Mouse (Mus musculus): ENCODE results near the gene Tbc1d10c.

Gene Tbc1d10c

DNA sequence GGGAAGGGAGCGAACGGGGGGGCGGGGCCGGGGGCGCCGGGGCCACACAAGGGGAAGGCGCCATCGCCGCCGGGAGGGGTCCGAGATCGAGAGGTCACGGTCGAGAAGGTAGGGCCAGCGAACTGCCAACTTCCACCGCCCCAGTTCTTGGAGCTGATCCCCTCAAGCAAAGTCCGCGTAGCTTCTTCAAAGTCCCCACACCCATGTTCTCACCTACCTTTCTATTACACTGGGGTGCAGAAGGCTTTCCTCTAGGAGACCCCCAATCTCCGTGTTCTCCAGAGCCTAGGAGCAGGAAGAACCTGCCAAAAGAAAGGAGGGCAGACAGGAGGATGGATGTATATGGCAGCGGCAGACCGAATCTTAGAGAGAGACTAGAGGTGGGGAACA is 24.4 kb upstream of the Tbc1d10c start:
- no peak for DNase-seq (ENCODE audit: low read depth)

DNA sequence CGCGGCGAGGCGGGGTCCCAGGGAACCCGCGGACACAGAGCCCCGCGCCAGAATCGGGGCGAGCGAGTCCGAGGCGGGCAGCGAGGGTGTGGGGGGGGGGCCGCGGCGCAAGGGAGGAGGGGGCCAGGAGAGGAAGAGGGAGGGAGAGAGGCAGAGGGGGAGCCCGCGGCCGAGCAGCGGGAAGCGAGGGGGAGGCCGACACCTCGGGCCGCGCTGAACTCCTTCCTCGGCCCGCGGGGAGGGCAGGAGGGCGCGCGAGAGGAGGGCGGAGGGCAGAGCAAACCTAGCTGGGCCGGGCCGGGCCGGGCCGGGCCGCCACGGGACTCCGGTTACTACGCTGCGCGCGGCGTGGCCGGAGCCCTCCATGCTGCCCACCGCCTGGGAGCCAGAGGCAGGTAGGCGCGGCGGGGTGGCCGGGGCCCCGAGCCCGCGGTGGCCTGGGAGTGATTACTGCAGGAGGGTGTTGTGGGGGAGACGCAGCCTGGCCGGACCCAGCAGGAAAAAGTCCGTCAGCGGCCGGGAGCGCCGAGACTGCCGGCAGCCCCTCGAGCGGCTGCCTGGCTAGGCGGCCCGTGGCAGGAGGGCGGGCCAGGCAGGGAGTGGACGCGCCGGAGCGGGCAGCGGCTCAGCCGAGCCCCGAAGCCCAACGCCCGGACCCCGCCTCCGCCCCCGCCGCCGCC is 23.8 kb upstream of the Tbc1d10c start:
- peak; percentile 72 for DNase-seq (ENCODE audit: low read depth)

DNA sequence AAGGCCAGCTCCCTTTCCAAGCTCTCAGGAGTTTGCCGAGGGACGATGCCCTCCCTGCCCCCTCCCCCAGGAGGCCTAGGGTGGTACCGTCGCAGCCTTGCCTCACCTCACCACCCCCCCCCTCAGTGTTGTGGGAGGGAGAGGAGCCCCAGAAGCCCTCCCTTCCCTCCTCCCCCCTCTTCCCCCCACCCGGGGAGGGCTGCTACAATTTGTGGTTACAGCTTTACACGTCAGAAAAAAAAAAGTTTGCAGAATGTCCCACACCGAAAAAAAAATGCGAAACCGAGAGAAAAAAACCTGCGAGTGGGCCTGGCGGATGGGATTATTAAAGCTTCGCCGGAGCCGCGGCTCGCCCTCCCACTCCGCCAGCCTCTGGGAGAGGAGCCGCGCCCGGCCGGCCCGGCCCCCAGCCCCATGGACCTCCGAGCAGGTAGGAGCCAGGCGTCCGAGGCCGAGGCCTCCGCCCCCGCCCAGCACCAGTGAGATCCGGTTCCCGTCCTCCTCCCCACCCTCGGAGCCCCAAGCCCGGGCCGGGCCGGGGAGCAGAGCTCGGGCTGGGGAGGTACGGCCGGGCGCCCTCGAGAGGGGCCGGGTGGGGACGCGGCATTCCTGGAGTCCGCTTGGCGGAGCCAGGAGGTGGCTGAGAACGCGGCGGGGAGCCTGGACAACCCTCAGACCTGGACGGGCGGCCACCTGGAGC is 23.1 kb upstream of the Tbc1d10c start, which contains the start of the genes Clcf1 and AC109138.7:
Gene Clcf1, plus strand, starts transcription at position 168 of the 700 bp plus-strand sequence.
Gene AC109138.7, plus strand, starts transcription at position 287 of the 700 bp plus-strand sequence.
- peak; percentile 95 for DNase-seq (ENCODE audit: low read depth)

DNA sequence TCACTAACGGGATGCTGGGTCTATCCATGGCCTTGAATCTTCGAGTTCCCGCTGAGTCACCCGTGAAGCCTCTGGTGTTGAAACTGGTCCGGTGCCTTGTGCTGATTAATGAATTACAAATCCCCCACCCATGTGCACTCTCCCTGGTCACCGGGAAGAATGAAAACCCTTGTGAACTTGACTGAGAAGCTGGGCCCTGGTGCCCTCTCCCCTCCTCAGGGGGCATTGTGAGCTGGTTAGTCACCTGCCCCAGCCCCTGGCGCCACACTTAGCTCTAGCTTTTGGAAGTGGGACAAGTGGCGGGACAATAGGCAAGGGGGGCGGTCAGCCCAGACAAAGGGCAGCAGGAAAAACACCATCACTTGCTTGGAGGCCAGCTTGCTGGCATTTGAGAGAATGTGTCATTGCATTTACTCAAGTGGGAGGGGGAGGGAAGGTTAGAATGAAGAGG is 22.5 kb upstream of the Tbc1d10c start:
- DNase-seq (ENCODE audit: low read depth): peak; percentile 95

DNA sequence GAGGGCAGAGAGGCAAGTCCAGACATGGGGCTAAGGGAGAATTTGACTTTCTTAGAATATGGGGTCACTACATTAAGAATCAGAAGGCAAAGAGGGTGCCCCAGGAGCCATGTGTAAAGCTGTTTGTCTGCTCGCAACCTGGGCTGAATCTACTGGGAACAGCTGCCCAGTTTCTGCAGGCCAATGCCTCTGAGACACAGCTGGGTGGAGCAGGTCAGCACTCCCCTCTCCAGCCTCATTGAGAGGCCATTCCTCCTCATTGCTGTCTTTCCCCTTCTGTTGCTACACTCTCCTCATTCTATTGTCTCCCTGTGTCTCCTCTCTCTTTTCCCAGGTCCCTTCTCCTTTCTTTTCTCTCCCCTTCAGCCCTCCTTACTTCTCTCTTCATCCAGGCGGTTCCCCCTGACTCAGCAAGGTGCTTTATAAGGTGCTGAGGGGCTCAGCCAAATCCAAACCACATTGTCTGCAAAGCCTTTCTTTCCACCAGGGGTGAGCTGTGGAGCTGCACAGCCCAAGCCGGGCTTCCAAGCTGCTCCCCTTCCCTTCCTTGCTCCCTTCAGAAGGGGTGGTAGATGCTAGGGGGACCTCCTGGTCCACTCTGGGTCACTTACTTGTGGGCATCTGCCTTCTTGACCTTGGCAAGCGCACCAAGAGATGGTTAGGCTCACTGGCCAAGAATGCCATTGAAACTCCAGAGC is 21.0 kb upstream of the Tbc1d10c start:
- peak; percentile 71 for DNase-seq (ENCODE audit: low read depth)

DNA sequence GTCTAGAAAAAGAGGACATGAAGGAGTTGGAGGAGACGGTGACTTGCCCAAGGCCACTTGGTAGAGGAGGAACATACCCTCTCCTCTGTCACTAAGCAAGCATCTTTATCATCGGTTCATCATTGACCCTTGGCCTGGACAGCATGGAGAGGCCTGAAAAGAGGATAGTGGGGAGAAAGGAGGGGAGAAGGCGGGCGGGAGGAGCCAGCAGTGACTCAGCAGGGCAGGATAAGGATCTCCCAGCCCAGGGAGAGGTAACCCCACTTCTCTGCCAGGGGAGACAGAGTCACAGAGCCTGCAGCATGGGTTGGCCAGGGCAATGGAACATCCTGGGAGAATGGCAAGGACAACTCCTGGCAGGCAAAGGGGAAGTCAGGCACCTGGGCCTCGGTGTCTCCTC is 17.5 kb upstream of the Tbc1d10c start:
- DNase-seq (ENCODE audit: low read depth): no peak

DNA sequence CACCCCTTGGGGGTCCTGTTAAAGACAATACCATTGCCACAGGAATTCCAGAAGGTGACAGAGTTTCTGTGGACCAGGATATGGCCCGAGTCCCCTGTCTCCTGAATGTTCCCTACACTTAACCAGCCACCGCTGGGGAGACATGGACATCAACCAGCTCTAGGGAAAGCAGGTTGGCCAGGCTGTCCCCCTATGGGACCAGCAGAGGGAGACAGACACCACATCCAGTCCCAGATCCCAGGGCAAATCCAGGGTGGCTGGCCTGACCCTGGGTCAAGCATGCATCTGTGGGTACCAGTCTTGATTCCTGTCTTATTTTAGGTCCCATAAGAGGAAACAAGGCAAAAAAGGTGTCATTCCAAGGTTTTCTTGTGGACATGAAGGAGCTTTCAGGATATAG is 15.9 kb upstream of the Tbc1d10c start:
- peak; percentile 91 for DNase-seq (ENCODE audit: low read depth)

DNA sequence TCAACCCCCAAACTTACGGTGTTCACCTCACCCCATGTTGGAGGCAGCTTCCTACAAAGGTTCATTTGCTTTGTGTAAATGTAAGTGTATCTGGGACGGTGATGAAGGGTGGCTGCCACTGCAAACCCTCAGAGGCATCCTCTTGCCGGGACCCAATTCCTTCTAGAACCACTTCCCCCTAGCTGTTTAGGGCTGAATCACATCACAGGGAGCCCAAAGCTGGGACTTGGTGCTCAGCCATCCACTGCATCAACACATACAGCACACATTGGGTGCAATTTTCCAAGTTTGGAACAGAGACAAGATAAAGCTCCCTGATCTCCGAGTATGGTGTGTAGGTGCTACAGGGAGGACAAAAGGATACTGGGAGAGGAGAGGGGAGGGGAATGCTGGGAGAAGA is 13.8 kb upstream of the Tbc1d10c start:
- peak; percentile 53 for DNase-seq (ENCODE audit: low read depth)

DNA sequence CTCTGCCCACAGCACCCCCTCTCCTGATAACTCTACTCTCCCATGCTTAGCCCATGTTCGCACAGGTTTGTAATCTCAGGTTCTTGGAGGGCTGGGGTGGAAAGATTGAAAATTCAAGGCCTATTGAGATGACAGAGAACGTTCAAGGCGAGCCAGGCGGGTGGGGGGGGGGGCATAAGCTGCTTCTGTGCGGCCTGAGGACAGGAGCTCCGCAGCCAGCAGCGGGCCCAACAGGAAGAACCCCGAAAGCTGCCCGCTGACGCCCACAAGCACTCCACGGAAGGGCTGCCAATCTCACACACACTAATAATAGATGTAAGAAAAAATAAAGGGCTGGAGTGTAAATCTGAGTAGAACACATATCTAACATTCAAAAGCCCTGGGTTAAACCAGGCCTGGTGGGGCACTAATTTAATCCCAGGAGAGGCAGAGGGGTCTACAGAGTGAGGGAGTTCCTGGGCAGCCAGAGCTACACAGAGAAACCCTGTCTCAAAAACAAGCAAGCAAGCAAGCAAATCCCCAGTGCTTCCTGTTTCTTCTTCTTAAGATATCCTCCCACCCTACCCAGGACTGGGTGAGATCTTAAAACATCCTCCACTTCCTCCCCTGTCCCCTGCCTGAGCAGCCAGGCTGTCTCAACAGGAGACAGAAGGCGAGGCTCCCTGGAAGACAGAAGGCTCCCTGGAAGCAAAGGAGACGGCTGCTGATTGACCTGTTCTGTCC is 12.7 kb upstream of the Tbc1d10c start:
- no peak for DNase-seq (ENCODE audit: low read depth)

DNA sequence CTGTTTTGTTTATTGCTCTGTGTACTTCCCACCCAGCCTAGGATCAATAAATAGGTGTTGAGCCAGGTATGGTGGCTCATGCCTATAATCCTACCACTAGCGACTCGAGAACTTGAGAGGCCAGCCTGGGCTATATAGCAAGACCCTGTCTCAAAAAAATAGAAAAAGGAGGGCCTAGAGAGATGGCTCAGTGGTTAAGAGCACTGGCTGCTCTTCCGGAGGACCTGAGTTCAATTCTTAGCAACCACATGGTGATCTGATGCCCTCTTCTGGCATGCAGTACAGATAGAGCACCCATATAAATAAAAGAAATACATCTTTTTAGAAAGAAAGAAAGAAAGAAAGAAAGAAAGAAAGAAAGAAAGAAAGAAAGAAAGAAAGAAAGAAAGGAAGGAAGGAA is 12.1 kb upstream of the Tbc1d10c start:
- no peak for DNase-seq (ENCODE audit: low read depth)

DNA sequence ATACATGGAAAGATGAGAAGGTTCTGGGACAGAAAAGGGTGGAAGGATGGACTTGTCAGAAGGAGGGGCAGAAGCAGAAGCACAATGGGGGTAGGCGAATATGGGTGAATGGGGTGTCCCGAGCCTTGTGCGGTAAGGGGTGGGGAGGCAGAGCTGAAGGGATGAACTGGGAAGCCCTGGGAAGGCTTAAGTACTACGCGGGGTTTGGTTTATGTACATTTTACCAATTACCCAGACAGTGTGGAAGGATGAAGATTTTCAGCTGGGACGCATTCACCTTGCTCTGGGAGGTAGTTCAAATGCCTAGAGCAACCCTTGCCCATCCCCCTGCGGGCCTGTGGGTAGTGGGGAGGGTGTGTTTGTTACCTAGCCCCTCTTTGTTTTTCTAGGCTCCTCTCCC is 11.1 kb upstream of the Tbc1d10c start:
- DNase-seq (ENCODE audit: low read depth): no peak

DNA sequence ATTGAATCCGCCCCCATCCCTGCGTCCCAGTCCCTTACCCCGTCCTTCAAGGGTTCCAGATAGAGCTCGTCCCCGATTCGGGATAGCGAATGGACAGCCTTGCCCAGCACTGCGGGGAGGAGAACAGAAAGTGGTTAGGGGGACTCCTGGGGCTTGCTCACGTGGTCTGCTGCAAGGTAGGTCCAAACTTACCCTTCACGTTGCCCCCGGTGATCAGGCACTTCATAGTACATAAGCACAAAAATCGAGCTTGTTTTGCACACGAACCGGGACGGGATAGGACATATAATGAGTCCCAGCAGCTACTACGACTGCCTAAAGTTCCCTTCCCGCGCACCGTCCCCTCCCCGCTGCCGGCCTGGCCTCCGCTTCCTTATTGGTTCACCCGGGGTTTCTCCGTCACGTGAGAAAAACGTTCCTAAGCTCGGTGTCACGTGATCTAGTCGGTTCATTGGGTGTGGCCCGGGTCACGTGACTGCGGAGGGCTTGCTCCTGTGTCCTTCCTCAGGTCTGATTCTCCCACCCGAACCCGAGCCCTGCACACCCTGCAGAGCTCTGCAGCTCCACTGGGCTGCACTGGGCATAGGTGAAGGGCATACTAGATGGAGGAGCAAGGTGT is 10.3 kb upstream of the Tbc1d10c start, which contains the start of gene Rad9a:
Gene Rad9a, minus strand, starts transcription at position 372 of the 619 bp plus-strand sequence.
- DNase-seq (ENCODE audit: low read depth): peak; percentile 99

DNA sequence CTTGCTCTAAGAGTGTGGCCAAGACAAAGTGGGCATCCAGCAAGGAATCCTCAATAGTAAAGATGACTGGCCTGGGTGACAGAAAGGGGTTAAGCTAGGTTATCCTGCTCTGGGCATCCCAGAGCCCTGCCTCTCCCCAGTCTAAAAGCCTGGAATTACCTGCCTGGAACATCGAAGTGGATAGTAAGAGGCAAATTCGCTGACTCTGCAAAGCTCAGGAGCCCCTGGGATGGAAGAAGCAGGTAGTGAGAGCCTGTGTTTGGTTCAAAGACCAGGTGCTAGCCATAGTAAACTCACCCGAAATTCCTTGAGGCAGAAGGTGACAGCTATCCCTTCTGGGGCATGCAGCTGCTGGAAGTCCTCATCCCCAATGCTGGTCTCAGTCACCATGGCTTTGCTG is 6.1 kb upstream of the Tbc1d10c start:
- DNase-seq (ENCODE audit: low read depth): no peak

DNA sequence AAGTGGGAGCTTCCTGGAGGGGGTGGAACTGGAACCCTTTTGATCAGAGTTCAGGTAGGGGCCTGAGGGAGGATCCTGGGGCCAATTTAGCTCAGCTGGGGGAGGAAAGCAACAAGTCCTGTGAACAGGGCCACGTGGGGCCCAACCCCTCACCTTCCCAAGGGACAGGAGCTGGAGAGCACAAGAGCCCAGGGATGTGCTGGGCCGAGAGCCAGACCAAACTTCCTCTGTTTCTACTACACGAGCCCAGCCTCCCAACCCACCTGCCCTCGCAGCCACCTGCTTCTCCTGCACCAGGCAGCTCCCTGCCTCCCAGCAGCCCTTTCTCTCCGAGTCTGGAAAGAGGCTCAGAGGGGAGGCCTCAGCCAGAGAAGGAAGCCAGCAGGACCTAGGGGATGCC is 5.5 kb upstream of the Tbc1d10c start:
- DNase-seq (ENCODE audit: low read depth): peak; percentile 44

DNA sequence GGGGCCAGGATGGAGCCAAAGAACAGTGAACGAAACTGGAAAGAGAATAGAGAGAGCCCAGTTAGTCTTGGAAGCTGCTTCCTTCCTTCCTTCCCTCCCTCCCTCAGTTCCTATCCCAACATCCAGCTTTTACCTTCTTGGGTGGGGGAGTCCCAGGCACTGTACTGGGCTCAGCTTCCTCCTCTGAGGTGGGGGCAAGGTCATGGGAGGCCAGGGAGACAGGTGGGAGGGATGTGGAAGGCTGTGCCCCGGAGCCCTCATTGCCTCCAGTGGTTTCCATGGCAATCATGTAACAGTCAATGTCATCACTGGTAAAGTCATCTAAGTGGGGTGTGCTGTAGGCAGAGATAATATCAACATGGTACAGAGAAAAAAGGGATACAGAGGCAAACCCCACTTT is 5.0 kb upstream of the Tbc1d10c start:
- DNase-seq (ENCODE audit: low read depth): no peak

DNA sequence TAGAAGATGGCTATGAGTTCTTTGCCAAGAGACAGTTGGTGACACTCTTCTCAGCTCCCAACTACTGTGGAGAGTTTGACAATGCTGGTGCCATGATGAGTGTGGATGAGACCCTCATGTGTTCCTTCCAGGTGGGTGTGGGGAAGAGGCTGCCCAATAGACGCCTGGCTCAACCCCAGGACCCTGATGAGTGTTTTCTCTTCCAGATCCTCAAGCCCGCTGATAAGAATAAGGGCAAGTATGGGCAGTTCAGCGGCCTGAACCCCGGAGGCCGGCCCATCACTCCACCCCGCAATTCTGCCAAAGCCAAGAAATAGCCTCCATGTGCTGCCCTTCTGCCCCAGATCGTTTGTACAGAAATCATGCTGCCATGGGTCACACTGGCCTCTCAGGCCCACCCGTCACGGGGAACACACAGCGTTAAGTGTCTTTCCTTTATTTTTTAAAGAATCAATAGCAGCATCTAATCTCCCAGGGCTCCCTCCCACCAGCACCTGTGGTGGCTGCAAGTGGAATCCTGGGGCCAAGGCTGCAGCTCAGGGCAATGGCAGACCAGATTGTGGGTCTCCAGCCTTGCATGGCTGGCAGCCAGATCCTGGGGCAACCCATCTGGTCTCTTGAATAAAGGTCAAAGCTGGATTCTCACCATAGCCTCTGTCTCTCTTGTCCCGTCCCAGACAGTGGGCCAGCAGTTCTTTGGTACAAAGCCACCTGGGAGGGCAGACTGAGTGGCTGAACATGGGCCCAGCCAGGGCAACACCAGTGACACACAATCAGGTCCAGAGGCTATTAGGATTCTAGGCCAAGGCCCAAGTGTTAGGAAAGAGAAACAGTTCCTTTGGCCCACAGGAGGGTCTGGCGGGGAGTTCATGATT is 3.9 kb upstream of the Tbc1d10c start:
- DNase-seq (ENCODE audit: low read depth): no peak

DNA sequence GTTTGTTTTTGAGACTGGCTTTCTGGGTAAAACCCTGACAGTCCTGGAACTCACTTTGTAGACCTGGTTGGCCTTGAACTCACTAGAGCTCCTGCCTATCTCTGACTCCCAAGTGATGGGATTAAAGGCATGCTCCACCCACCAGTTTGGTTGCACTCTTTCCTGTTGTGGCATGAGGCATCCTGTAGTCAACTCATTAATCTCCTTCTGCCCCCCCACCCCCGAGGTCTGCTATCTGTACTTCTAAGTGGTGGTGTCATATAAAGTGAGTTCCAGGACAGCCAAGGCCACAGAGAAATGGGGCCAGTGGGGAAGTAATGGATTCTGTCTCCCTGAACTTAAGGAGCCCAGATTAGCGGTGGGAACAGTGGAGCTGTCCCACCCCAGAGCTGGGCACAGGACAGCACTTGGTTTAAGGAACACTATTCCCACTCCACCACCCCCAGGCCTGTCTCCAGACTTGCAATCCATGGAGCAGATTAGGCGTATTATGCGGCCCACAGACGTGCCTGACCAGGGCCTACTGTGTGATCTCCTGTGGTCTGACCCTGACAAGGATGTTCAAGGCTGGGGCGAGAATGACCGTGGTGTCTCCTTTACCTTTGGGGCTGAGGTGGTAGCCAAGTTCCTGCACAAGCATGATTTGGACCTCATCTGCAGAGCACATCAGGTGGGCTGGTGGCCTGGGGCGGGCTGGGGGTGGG is 3.1 kb upstream of the Tbc1d10c start:
- peak; percentile 27 for DNase-seq (ENCODE audit: low read depth)

DNA sequence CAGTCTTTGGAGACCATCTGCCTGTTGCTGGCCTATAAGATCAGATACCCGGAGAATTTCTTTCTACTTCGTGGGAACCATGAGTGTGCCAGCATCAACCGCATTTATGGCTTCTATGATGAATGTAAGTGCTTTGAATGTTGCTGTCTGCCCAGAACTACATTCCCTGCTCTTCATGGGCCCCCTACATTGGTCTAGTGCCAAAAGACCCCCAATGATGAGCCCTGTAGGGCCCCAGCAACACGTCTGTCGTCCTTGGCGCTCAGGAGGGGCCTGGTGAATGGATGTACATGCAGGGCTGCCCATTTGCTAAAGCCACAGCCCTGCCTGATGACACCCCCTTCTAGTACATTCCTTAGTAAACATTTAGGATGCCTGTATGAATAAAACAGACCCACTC is 2.0 kb upstream of the Tbc1d10c start:
- DNase-seq (ENCODE audit: low read depth): no peak

DNA sequence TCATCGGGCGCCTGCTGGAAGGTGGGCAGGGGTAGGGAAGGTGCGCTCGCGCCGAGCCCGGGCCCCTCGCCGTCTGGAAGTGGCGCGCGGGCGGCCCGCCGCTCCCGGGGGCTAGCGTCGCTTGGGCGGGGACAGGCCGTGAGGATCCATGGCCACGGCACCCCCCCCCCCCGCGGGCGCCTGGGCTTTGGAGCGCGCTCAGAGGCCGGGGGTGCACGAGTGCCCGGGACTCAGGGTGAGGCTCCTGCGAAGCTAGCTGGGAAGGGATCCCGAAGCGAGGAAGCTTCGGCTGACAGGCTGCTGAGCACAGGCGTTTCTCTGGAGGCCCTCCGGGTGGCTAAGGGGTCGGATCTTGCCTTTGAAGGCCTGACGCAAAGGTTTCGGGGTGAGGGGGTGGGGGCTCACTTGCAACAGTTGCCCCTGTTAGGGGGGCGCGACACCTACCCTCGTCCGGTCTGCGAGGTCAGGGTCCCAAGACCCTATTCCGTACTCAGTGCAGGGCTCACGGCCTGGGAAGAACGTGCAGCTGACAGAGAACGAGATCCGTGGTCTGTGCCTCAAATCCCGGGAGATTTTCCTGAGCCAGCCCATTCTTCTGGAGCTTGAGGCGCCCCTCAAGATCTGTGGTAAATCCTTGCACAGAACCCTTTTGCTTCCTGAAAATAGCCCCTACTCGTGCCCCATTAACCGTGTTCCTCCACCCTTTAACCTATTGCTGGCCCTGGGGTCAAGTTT is 1.3 kb upstream of the Tbc1d10c start:
- DNase-seq (ENCODE audit: low read depth): peak; percentile 57

Measured in NIH3T3 (cell line).